Mouse (Mus musculus): ENCODE data around the gene Asb15.

Asb15 gene

DNA sequence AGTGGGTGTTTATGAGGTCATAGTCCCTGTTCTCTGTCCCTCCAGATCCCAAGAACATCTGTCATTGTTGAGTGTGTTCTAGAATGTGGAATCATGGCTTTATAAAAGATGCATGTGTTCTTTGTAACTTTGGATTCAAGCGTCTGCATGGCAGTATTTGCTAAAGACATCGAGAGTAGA, at the start of gene Asb15:
TSS of gene Asb15 (plus strand) at position 81 of the 180 bp plus-strand sequence.
- no peak for DNase-seq

DNA sequence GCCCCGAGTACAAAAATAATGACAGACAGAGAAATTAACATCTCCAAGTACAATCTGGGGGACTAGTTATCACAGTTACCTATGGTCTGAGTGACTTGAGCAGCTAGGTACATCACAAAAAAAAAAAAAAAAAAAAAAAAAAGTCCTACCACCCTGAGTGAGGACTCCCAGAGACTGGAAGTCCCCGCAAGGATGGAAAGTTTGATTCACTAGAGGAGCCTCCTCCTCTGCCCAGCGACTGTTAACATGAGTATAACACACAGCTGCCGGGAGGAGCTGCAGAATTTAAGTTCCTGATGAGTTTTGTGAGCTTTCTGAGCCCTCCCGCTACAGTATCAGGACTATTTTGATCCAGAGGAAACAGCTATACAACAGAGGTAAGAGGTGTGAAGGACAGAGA, 41.4 kb upstream of the Asb15 start:
- no peak for DNase-seq

DNA sequence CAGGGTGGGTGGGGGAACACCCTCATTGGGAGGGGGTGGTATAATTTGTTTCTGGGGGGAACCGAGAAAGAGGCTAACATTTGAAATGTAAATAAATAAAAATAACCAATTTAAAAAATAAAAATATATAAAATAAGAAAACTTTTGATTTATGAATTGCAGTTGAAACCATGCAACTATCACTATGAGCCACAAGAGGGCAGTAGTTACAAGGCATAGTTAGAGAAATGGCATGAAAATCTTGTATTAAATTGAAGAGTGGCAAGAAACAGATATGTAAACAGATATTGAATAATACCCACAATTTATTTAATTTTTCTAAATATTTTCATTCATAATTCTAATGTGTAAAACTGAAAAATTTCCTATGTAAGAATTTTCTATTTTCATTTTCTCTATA, 37.6 kb upstream of the Asb15 start:
- no peak for DNase-seq

DNA sequence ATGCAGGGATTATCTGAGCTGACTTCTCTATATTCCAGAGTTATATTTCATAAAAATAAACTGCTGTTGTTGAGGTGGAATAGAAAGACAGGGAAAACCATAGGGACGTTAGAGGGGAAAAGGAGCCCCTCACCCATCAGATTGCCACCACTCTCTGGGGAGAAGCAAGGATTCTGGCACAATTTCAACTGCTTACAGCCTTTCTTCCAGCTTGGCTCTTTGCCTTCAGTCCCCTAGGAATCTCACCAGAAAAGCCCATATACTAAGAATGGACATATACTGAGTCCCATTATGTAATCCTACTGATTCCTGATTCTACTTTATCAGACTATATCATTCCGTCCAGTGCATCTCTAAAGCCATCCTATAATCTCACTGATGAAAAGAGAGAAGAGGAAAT, 23.8 kb upstream of the Asb15 start:
- DNase-seq: no peak

DNA sequence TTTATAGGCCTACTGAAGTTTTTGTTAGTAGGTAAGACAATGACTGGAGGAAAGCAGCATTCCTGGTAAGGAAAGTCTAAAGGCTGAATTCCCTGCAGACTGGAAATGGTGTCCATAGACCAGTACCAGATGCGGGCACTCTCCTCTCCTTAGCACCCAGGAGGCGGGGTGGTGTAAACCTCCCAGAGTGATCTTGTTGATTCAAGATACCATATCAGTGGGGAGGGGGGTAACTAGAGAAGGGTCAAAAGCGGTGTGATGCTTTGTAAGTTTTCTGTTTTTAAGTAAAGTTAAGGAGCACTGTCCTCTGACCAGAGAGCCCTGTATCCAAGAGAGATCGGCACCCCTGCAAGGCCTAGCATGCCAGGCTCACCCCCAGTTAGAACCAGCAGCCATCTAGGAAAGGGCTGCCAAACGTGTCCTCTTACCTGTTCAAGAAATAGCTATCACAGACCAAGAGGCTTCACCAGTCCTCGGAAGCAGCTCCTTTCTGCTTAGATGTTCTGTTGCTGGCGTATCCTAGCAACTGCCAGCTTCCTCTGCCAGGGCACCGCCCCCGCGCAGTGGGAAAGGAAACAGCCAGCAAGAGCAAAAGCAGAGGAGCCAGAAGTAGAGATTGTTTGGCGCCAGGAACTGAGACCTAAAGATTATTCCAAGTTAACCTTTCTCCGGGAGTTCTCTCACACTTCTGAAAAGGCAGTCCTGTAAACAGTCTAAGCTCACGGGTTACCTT, 13.2 kb upstream of the Asb15 start, which contains the start of gene Iqub:
TSS of gene Iqub (minus strand) at position 516 of the 733 bp plus-strand sequence.
- DNase-seq: peak in 1 of 2 experiments; percentile 12

DNA sequence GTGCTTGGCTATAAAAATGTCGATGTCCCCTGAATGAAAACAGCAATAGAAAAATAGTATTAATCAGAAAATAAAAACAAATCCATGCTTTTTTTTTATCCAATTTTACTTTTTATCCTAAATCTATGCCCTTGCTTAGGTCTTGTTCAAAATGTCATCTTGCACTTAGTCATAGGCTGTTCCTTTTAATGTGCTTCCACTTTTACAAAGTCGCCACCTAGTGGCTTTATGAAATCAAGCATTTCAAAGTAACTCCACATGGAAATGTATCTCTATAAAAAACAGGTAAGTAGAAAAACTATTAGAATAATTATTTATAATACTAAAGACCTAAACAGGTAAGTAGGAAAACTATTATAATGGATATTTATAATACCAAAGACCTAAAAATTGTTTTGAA, 11.7 kb upstream of the Asb15 start:
- DNase-seq: no peak

DNA sequence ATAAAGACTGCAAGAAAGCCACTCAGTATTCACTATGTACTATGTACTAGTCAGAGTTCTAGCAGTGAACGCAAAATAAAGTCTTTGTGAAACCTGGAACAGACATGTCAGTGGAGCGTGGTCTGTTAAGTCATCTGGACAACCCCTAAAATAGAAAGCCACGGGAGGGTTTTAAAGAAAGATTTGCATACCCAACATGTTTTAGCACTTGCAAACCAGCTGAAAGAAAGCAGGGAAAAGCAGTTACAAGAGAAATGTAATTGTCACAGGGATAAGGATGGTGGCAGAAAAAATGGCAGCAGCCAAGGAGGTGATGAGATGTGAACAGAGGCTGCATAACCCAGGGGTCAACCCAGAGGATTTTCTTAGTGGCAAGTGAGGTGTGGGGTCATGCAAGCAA, 2.2 kb upstream of the Asb15 start:
- no peak for DNase-seq

DNA sequence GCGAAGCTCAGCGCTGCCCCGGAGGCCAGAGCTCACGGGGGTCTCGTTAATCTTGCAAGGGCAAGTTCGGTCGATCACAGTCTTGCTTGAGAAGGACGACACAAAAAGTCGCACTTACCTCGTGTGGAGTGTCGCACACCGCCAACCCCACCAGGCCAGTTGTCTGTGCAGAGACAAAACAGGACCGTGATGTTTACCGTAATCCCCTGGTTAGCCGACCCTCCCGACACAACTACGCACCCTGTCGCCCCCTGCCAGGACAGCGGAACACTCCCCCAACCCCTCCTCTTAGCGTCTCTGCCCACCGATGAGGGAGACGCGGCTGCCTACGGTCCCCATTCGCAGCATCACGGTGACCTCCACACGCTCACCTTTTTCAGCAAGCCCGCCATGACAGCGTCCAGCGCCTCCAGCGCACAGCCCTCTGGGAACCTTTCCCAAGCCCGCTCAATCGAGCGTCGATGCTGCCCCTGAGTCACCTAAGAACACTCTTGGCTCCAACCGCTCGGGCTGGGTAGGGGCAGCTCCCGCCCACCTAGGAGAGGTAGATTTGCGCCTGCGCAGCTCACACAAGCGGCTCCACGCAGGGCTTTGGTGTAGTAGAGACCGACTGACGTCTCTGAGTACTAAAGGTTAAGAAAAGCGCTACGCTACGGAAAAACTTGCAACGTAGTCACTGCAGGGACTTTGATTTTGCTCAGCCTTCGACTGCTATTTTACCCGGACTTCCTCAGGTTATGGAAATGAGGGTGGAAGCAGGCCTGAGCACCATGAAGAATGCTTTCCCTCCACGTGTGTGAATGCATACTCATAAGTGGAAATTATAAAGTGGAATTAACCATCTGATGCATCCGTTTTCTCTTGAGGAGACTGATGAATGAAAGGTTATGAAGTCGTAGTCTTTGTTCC, 535 bp upstream of the Asb15 start, which contains the start of gene Ndufa5:
TSS of gene Ndufa5 (minus strand) at position 859 of the 909 bp plus-strand sequence.
- peak; percentile 86 to 89 for DNase-seq

DNA sequence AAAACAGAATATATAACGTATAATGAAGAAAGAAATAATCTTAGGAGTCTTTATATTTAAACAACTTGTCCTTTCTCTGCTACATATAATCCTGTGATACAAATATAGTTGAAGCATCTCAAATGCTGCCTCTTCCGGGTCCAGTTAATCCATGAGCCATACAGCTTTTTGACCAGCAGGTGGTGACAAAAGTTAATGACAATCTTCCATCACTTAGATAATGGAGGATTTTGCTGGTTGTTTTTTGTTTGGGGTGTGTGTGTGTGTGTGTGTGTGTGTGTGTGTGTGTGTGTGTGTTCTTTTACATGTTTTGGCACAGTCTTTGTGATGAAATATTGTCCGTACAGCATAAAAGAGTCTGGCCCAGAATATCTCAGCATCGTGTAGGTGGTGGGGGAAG, 2.2 kb downstream of the Asb15 start:
- peak; percentile 54 to 61 for DNase-seq

DNA sequence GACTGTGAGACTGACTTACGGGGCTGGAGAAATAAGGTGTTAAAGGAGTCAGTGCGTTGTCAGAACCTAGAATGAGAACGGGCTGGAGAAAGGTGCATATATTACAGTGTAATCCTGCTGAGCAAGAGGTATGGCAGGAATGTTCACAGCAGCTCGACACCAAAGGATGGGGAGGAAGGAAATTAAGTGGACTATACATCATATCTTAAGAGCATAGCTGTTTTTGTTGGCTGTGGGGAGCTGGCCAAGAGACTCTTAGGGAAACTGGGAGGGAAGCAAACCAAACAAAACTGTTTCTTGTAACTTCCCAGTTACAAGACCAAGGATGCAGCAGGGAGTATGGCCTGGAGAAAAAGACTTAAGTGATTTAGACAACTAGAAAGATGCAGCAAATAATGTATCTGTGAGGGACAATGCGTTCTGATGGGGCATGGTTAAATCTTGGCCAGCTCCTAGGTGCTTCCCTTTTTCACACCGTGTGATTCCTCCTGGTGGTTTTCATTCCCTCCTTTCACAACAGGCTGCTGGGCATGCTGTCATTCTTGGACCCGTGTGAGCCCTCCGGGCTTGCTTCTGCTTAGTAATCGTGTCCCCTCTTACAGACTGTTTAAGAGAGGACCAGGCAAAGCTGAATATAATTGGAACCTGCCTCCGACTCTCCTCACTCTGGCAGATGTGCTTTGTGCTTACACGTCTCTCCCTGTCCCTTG, 2.9 kb downstream of the Asb15 start:
- no peak for DNase-seq

DNA sequence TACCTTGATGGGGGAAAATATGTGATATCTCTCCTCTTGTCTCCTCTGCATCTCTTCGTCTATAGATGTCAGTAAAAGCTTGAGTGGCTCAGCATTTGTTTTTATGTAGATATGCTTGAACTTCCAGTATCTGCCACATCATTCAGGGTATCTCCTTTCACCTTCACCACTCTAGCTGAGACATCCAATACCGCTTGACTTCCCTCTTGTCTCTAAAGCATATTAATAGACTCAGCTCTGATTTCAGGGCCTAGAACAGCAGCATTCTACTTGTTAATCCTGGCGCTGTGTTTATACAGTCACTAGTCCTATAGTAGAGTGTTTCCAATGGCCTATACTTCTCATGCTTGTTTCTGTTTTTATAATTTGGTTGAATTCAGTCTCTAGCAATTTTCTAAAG, 4.9 kb downstream of the Asb15 start:
- DNase-seq: no peak

DNA sequence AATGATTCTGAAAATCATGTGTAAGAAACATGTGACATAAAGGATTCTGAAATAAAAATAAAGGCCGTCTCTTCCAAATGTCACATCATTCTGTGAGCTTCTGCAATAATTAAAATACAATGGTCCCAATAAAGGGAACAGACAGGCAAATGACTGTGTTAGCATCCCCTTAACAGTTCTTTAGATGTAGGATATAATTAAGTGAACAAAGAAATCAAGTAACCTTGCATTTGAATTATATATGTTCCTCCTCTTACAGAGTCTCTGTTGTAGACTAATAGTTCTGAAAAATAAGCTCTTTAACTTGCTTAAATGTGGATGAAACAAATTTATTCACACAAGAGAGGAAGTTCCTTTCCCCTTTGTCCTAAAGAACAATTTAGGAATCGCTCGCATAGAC, 10.5 kb downstream of the Asb15 start:
- DNase-seq: no peak

DNA sequence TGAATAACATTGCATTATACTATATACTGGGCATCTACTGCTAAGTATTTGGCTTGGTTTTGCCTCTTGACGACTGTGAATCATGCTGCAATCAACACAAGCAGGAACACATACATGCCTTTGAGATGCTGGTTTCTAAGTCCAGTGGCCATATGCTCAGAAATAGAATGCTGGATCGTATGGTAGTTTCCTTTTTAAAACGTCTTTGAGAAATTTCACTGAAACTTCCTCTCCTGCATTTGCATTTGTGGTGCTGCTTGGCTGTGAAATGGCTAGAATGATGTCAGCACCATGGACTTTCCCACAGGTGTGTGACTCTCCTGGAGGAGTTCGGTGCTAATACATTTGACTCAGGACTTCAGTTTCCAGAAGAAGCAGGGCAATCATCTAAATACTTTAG, 12.2 kb downstream of the Asb15 start:
- DNase-seq: no peak

DNA sequence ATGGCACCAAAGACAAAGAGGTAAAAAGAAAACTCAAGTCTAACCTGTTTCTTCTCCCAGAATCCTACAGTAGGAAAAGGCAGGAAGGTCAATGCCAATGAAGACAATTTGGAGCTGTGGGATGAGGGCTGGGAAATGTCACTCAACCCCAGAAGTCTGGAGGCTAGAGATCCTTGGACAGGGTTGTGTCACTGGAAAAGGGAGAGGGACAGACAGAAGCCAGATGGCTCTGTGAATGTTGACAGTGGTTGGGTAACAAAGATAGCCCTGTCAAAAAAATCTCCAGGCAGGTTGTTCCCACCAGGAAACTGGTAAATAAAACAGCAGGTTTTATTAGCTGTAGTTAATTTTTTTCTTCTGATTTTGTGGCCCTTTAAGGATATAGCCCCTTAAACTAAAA, 14.4 kb downstream of the Asb15 start:
- DNase-seq: no peak

DNA sequence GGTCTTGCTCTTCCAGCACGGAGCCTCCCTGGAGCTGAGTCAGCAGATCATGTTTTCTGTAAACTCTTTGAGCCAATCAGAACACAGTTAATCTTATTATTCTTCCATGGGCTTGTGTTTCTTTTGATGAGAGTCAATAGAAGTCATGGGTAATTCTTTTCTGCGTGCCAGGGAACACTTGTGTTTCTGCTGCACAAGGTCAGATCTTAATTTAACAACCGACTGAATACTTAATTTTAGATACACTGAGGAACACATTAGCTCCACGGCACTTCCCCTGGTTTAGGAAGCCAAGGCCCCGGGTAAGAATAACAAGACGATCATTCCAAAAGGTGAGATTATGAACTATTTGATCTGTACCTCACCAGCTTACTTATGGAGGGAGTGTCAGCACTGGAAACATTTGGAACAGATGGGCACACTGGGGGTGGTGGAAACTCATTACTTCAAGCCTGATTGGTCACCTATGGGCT, 15.2 kb downstream of the Asb15 start:
- no peak for DNase-seq

DNA sequence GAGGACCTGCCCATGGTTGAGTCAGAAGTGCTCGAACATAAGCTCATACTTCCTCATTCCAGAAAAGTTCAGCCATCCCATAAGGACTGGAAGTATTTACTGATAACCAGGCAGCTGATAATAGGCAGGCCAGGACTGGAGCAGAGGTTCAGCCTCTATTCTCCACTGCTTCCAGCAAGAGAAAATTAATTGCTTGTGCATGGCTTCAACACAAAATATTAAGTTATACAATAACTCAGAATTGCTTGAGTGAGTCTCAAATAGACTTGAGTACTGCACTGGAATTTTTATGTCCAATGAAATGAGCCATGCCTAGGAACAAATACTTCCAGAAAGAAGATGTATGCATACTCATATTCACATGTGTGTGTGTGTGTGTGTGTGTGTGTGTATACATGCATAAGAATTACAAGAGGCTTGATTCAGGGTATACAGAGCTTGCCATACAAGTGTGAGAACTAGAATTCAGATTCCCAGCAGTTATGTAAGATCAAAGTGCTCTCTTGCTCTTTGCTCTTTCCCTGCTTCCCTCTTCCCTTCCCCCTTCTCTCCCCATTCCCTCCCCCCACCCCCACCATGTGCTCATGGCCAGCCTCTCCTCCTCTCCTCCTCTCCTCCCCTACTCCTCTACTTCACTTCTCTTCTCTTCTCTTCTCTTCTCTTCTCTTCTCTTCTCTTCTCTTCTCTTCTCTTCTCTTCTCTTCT, 18.9 kb downstream of the Asb15 start:
- no peak for DNase-seq

DNA sequence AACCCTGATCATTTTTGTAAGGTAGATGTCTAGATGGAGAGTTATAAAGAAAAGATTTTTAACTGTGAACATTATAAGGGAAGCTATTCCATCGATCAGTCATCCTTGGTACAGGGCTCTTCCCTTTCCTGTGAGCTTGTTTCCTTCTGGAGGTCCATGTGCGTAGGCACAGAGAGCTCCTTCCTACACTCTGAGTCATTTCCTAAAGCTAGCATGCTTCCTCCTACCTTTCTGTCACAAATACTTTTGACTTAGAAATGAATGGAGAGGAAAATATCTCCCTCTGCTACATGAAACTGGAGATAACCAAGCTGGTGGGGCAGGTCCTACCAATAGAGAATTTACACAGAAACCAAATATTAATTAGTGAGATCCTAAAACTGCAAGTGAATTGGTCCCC, 21.9 kb downstream of the Asb15 start:
- DNase-seq: no peak

DNA sequence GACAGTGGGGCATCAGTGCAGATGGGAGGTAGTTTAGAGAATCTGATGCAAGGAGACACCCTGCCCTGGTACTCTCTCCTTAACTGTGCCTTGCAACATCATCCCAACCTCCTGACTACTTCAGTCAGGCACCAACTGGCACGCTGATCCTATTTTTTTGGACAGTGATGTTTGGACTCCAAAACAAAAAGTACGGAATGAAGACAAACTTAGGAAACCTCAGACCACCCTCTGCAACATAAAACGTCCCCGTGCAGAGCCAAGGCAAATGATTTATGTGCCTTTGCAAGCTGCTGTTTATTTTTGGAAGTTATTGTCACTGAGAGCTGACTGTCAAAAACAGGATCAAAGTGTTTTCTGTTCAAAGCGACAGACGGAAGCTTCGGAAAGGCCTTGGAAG, 24.1 kb downstream of the Asb15 start:
- DNase-seq: no peak

DNA sequence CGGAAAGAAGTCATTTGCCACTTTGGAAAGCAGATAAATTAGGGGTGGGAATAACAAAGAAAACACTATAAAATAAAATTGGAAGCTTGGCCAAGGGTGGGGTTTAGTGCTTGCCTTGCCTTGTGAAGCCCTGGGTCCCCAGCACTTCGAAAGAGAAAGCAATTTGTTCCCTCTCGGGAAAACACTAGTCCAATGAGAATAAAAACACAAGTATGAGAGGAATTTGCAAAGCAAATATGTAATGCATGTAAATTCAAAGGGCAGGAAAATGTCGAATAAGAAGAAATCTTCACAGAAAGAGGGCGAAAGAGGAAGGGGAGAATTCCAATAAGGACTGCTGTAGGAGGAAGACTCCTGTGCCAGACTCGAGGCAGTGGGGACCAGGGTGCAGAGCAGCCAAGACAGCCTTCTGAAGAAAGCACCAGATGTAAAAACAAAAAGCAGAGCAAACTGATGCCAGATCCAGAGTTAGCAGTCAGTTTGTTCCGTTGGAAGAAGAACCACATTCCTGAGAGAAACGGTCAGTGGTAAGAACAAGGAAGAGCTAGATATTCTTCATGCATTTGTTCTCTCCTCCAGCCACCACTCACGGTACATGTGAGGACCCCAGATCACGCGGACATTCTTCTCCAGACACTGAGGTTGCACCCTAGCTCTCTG, 26.6 kb downstream of the Asb15 start:
- no peak for DNase-seq

DNA sequence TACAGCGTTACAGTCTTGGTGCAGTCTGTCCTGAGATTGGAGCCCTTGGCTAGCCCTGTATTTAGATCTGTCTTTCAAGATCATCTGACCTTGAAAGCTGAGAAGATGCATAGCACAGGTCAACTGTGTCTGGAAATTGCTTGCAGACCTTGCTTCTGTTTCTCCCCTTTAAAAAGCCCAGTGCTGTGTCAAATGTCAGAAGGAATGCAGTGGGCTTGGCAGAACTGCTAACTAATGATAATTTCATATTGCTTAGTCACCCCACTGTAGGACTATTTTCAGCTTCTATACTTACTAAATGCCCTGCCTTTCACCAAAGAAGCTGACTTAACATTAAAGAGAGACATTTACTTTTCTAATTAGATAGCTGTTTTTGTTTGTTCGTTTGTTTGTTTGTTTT, 27.5 kb downstream of the Asb15 start:
- no peak for DNase-seq

DNA sequence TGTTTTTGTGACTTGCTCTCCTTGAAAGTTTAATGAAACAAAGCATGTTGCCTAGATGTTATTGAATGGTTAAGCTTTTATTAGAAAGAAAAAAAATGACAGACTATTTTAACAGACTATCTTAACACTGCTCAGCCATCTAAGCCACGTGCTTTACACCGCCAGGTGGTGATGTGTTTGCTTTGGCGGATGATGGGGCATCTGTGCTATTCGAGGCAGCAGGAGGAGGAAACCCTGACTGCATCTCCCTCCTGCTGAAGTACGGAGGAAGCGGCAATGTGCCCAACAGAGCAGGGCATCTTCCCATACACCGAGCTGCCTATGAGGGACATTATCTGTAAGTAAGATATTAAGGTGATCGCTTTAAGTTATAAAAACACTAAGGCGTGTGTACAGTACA, 36.1 kb downstream of the Asb15 start:
- DNase-seq: no peak

DNA sequence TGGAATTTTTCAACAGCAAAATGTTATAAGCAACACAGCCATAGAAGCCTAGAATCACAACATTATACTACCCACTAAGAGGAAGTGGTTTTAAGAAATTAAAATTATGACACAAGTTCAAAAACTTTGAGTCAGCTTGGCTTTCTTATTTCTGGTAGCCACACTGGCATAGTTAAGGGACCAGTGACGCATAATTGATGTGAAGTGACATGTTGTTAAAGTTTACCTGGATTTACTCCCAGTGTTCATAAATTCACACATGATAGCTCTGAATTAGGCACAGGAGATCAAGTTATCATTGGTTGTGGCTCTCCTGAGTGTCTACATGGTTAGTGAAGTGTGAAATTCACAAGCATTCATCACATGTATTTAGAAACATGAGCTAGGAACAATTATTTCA, 36.9 kb downstream of the Asb15 start:
- no peak for DNase-seq

DNA sequence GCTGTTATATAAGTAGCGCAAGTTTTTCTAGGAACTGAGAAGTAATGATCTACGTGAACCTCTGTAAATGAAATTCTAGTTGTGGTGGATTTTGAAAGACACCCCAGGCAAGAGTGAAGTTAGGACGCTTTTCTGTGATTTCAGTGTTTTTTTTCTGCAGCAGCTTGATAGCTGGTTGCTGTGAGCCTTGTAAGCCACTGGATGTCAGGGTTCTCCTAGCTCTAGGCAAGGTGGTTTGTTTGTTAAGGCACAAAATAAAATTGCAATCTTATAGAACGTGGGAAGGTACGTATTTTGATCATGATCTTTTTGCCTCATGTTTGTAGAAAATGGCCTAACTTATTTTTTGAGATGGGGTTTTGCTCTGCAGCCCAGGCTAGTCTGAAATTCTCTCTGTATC, 41.0 kb downstream of the Asb15 start:
- DNase-seq: no peak
